Mouse (Mus musculus) heart, embryonic 14.5 days (tissue): ENCODE data around the gene Mrpl52. TPM values are rescaled to one million over a fixed set of nuclear protein-coding genes. Genes with fewer than 3 reads are reported as not detected.

Experiments
- ATAC-seq: fragments of 200-750 bp; cut with Nextera tagmentation; 2 replicates; pipeline ENCODE4 v1.8.0; 2017; ENCODE audit warnings: low read depth, moderate TSS enrichment; ENCODE audit not compliant: insufficient number of reproducible peaks, insufficient read depth, low FRiP score
- H3K27ac ChIP-seq, 2 experiments: fragments of 200-500 bp in 1 of 2; fragments of 300-500 bp in 1 of 2; sonication (generic) in 1 of 2; replicated peaks in 1 of 2; 2 replicates each; pipeline ENCODE4 v1.5.1; 2012 to 2014; ENCODE audit warnings: low read depth in 2 of 2, low read length in 2 of 2, control low read depth in 1 of 2, mild to moderate bottlenecking in 1 of 2, mixed read lengths in 1 of 2; ENCODE audit not compliant: control insufficient read depth in 1 of 2, insufficient read depth in 1 of 2
- H3K27me3 ChIP-seq: fragments of 300-500 bp; sonication (generic); 2 replicates; pipeline ENCODE4 v1.6.1; 2014; ENCODE audit warnings: mild to moderate bottlenecking, low read length, control low read depth; ENCODE audit not compliant: control insufficient read depth, insufficient read depth
- H3K36me3 ChIP-seq: fragments of 300-500 bp; sonication (generic); 2 replicates; pipeline ENCODE4 v1.6.1; 2014; ENCODE audit warnings: mild to moderate bottlenecking, control low read depth, low read length, mixed read lengths; ENCODE audit not compliant: control insufficient read depth, insufficient read depth
- H3K4me1 ChIP-seq, 2 experiments: fragments of 200-500 bp in 1 of 2; fragments of 300-500 bp in 1 of 2; sonication (generic) in 1 of 2; 2 replicates each; pipeline ENCODE4 v1.6.1; 2012 to 2014; ENCODE audit warnings: low read length in 2 of 2, control low read depth in 1 of 2, mixed read lengths in 1 of 2; ENCODE audit not compliant: control insufficient read depth in 2 of 2, insufficient read depth in 2 of 2
- H3K4me2 ChIP-seq: fragments of 300-500 bp; sonication (generic); 2 replicates; pipeline ENCODE4 v1.6.1; 2014; ENCODE audit warnings: mild to moderate bottlenecking, low read length
- H3K4me3 ChIP-seq, 2 experiments: fragments of 200-500 bp in 1 of 2; fragments of 300-500 bp in 1 of 2; sonication (generic) in 1 of 2; 2 replicates each; pipeline ENCODE4 v1.5.1; 2012 to 2014; ENCODE audit warnings: low read length in 2 of 2, mild to moderate bottlenecking in 2 of 2, control low read depth in 1 of 2, low read depth in 1 of 2, moderate library complexity in 1 of 2; ENCODE audit not compliant: control insufficient read depth in 1 of 2, insufficient read depth in 1 of 2
- H3K9ac ChIP-seq: fragments of 300-500 bp; sonication (generic); 2 replicates; pipeline ENCODE4 v1.6.1; 2014; ENCODE audit warnings: mild to moderate bottlenecking, low read length
- H3K9me3 ChIP-seq: fragments of 300-500 bp; sonication (generic); 2 replicates; pipeline ENCODE4 v1.6.1; 2016; ENCODE audit warnings: low read length, control low read depth; ENCODE audit not compliant: control insufficient read depth
- WGBS: fragments of 180-500 bp; shearing (Covaris S2); extraction: QIAGEN DNeasy Blood & Tissue Kit; methylation state at CpG from one replicate; pipeline ENCODE4 v1.1.7; 2014; 5-methylcytosine and 5-hydroxymethylcytosine counted together
- polyA plus RNA-seq: library from polyadenylated mRNA; unstranded; fragments of >200 nt; fragmentation: Nextera tagmentation; extraction: Ambion mirVana; gene quantifications from 2 replicates; pipeline ENCODE4 v1.2.1, GENCODE M21; 2014

Gene Mrpl52
- polyA plus RNA-seq, 1 experiment from 2014 or later: 307 TPM

DNA sequence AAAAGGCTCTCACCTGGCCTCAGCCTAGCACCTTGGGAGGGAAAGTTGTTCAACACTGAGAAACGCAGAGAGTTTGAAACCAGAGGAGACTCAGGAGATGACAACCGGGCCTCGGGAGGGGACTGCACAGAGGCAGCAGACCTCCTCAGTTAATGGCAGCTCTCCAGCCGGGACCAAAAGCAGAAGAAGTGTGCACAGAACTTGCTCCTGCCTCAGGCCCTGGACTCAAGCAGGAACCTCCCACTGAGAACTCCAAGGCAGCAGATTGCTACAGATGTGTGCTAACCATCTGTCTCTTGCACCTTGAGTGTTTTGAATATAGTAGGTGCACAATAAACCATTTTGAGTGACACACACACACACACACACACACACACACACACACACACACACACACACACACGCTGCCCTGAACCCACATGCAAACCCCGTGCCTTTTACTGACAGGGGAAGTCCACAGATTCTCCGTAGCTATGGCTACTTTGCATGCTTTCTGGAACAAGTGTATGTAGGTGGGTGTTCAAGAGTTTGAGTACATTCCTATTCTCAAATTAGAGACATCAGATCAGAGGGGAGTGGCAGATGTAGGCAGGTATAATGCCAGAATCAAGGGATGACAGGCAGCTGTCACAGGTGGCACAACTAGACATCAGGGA is 28.7 kb upstream of the Mrpl52 start:
- peaks cover 0 to 3% of the 10 kb centered on the region in 2 experiments; a peak in 1 of 4 replicates for H3K4me1 ChIP-seq

DNA sequence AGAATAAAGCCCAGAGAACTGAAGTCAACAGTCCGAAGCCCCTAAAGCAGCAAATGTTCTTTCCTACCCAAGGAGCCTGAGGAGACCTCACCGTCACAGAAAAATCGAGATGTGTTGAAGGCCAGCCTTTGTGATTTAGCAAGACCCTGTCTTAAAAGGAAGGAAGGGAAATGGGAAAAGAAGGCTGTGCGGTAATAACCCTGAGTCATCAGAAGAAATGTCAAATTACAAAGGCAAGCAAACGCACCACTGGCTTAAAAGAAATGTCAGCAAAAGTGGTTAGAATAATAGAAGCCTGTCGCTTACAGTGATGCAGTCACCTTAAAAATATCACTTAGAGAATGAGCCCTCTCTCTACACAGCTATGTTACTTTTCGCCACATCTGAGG is 28.2 kb upstream of the Mrpl52 start:
- Histone ChIP-seq H3K9me3 (no peaks in the 10 kb centered on the region), H3K27me3 (no peaks in the 10 kb centered on the region), H3K36me3 (no peaks in the 10 kb centered on the region), H3K9ac (no peak overlapping the region), H3K4me3 (no peak overlapping the region), H3K27ac (no peak overlapping the region; a peak in 1 of 4 replicates), H3K4me1 (peaks cover 0 to 3% of the 10 kb centered on the region in 2 experiments; a peak in 1 of 4 replicates), H3K4me2 (no peak overlapping the region)
- no peak for ATAC-seq
- WGBS: 70% methylated on average over 7 of the region's 7 CpGs

More for the DNA sequence above, 28.7 kb upstream of the Mrpl52 start:
- Histone ChIP-seq H3K9me3 (no peaks in the 10 kb centered on the region), H3K4me2 (no peak overlapping the region), H3K9ac (no peak overlapping the region), H3K27me3 (no peaks in the 10 kb centered on the region), H3K36me3 (no peaks in the 10 kb centered on the region), H3K4me3 (no peak overlapping the region), H3K27ac (no peak overlapping the region)
- ATAC-seq: no peak
- 77% methylated on average over 7 of the region's 7 CpGs for WGBS

DNA sequence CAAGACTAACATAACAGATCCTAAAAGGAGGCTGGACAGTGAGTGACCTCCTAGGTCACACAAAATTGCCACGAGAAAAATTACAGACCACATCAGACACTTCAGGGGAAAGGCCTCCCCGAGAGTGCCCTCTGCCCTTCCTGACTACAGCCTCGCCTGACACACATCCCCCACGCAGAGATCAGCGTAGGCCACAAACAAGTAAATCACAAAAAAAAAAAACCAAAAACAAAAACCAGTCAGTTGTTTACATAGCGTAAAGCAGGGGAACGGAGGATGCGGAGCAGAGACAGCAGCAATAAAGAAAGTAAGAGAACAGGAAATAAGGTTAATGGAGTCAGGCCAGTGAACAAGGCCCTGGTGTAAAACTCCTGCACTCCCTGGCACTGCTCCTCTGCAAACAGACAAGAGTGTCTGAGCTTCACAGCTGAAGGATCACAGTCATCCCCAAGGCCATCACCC is 27.8 kb upstream of the Mrpl52 start:
- no peak overlapping the region for H3K4me3 ChIP-seq
- H3K9me3 ChIP-seq: no peaks in the 10 kb centered on the region
- H3K27ac ChIP-seq: no peak overlapping the region; a peak in 1 of 4 replicates
- no peak overlapping the region for H3K9ac ChIP-seq
- no peak overlapping the region for H3K4me2 ChIP-seq
- H3K36me3 ChIP-seq: no peaks in the 10 kb centered on the region
- peaks cover 0 to 3% of the 10 kb centered on the region in 2 experiments; a peak in 1 of 4 replicates for H3K4me1 ChIP-seq
- 66% methylated on average over 8 of the region's 8 CpGs for WGBS
- no peak for ATAC-seq
- no peaks in the 10 kb centered on the region for H3K27me3 ChIP-seq

DNA sequence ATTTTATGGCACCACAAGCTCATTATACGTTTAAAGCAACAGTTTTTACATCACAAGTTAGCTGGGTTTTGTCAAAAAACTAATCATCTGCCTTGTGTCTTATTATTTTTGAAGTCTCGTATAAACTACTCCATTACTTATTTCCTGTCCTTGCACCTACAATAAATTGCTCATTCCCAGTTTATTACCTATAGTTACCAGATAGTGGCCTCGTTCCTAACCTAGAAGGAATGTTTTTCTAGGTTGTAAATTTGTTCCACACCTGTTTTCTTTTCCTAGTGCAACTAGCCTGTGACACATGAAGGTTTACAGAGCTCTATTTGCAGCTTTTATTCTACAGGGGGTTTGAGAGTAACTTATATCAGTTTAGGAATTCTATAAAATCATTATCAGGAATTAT is 25.0 kb upstream of the Mrpl52 start:
- H3K9me3 ChIP-seq: no peaks in the 10 kb centered on the region
- no peaks in the 10 kb centered on the region for H3K27me3 ChIP-seq
- no peak overlapping the region for H3K4me2 ChIP-seq
- H3K4me3 ChIP-seq: no peak overlapping the region
- no peak overlapping the region for H3K27ac ChIP-seq
- 74% methylated on average over 3 of the region's 3 CpGs for WGBS
- no peak for ATAC-seq
- no peak overlapping the region for H3K9ac ChIP-seq
- no peaks in the 10 kb centered on the region; a peak in 1 of 4 replicates for H3K4me1 ChIP-seq
- H3K36me3 ChIP-seq: no peaks in the 10 kb centered on the region

GRCm38 (mm10) chr14:54408336-54409056 is 18.2 kb upstream of the Mrpl52 start:
- Histone ChIP-seq H3K4me1 (peaks cover 14% of the 10 kb centered on the region in 2 experiments), H3K9me3 (no peaks in the 10 kb centered on the region), H3K4me3 (no peak overlapping the region), H3K27me3 (no peaks in the 10 kb centered on the region), H3K36me3 (no peaks in the 10 kb centered on the region), H3K9ac (no peak overlapping the region), H3K4me2 (peak overlapping the region; percentile 45), H3K27ac (no peak overlapping the region)
- ATAC-seq: no peak
- 84% methylated on average over 25 of the region's 25 CpGs for WGBS

DNA sequence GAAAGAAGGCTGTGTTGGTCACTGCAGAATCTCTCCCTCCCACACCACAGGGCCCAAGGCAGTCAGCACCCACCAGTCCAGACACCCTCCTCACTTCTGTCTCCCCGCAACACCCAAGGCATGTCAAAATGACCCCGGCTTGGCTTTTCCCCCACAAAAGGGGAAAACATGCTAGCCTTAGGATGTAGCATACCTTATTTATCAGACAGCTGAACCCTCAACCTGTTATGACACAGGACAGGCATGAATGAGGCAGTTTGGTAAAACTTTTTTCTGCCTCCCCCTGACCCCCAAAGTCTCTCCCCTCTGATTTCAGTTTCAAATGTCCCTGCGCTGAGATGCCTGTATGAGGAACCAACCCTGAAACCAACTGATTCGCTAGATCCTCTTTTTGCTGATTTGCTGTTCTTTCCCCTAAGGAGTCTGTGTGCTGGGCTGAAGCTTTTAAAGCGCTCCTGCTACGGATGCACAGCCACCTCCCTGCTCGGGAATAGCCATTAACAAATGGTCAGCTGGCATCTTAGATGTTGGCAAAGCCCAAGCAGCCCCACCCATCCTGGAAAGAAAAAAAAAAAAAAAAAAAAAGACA is 17.6 kb upstream of the Mrpl52 start:
- peak overlapping the region; percentile 68 to 76; a peak in 2 of 4 replicates for H3K27ac ChIP-seq

DNA sequence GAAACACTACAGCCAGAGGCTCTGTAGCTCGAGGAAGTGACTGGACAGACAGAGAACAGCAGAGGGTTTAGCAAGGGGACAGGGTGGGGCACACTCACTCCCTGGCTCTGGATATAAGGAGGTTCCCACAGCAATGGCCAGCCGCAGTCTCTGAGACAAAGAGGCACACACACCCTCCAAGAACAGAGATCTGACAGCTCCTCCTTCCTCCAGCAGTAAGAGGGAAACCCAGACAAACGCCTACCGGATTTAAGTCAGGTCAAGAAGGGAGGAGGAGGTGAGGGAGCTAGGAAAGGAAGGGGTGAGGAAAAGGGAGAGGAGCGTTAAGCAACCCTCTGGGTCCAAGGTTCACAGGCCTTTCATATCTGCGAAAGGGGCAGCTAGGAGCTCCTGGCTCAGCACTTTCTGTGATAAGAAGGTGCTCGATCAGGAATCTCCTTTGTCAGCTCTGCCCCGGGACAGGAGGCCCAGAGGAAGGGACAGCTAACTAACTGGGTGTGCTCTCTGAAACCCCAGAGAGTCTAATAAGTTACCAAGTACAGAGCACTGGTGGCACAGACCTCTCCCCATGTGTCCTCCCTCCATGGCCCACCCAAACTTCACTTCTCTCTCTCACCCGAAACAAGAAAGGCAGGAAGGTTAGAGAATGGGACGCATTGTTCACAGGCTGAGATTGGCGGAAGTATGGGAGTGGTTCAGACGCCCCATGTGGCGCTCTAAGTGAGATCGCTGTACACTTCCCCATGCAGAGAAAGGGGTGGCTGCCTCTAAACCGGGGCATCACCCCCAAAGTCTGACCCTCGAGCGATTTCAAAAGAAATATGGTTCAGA is 16.5 kb upstream of the Mrpl52 start:
- no peaks in the 10 kb centered on the region for H3K9me3 ChIP-seq
- peaks cover 22 to 23% of the 10 kb centered on the region in 2 experiments for H3K4me1 ChIP-seq
- H3K36me3 ChIP-seq: no peaks in the 10 kb centered on the region
- H3K27me3 ChIP-seq: no peaks in the 10 kb centered on the region
- ATAC-seq: peak; percentile 33
- H3K9ac ChIP-seq: peak overlapping the region; percentile 35
- H3K27ac ChIP-seq: peak overlapping the region; percentile 68 to 76
- 32% methylated on average over 17 of the region's 17 CpGs for WGBS
- H3K4me2 ChIP-seq: peak overlapping the region; percentile 45
- peak overlapping the region; percentile 3 to 17; a peak in 2 of 4 replicates for H3K4me3 ChIP-seq

More for the DNA sequence above, 17.6 kb upstream of the Mrpl52 start:
- Histone ChIP-seq H3K27me3 (no peaks in the 10 kb centered on the region), H3K4me1 (peaks cover 19 to 20% of the 10 kb centered on the region in 2 experiments), H3K4me3 (peak overlapping the region in 1 of 2 experiments; percentile 3; a peak in 1 of 4 replicates), H3K4me2 (peak overlapping the region; percentile 45), H3K36me3 (no peaks in the 10 kb centered on the region), H3K9me3 (no peaks in the 10 kb centered on the region), H3K9ac (0 out of 2 replicates have a peak overlapping the region, but pooled peaks have one; percentile 35)
- 85% methylated on average over 7 of the region's 7 CpGs for WGBS
- no peak for ATAC-seq
